Mouse (Mus musculus) midbrain, embryonic 14.5 days (tissue): ENCODE measurements at regions not wholly inside any gene's neighbourhood (a gene's known extent, or its start where the extent isn't known, plus 50 kb on each side); places are given as distances from the start of the nearest gene placed in this dataset.

Experiments used
- ATAC-seq: fragments of 200-750 bp; cut with Nextera tagmentation; 2 replicates; pipeline ENCODE4 v1.8.0; 2017; ENCODE audit warnings: moderate number of reproducible peaks, moderate library complexity; ENCODE audit not compliant: low FRiP score, low TSS enrichment
- DNase-seq: peaks from one replicate; pipeline ENCODE4 v3.0.0-alpha.2; 2015
- H3K27ac ChIP-seq: fragments of 300-500 bp; sonication (generic); replicated peaks from 2 replicates; pipeline ENCODE4 v1.5.1; 2014; ENCODE audit warnings: mild to moderate bottlenecking, low read depth, low read length, moderate library complexity
- H3K27me3 ChIP-seq: fragments of 300-500 bp; sonication (generic); 2 replicates; pipeline ENCODE4 v1.6.1; 2014; ENCODE audit warnings: low read length, control low read depth, mixed read lengths; ENCODE audit not compliant: control insufficient read depth, insufficient read depth
- H3K36me3 ChIP-seq: fragments of 300-500 bp; sonication (generic); 2 replicates; pipeline ENCODE4 v1.6.1; 2014; ENCODE audit warnings: low read length, control low read depth; ENCODE audit not compliant: control insufficient read depth, insufficient read depth
- H3K4me1 ChIP-seq: fragments of 300-500 bp; sonication (generic); 2 replicates; pipeline ENCODE4 v1.6.1; 2014; ENCODE audit warnings: mild to moderate bottlenecking, antibody characterized with exemption, low read length, control low read depth; ENCODE audit not compliant: control insufficient read depth, insufficient read depth
- H3K4me2 ChIP-seq: fragments of 300-500 bp; sonication (generic); 2 replicates; pipeline ENCODE4 v1.6.1; 2014; ENCODE audit warnings: mild to moderate bottlenecking, low read length, moderate library complexity
- H3K4me3 ChIP-seq: fragments of 300-500 bp; sonication (generic); replicated peaks from 2 replicates; pipeline ENCODE4 v1.5.1; 2014; ENCODE audit warnings: low read depth, low read length
- H3K9ac ChIP-seq: fragments of 300-500 bp; sonication (generic); replicated peaks from 2 replicates; pipeline ENCODE4 v1.6.1; 2014; ENCODE audit warnings: mild to moderate bottlenecking, low read length, moderate library complexity
- H3K9me3 ChIP-seq: fragments of 300-500 bp; sonication (generic); 2 replicates; pipeline ENCODE4 v1.6.1; 2016; ENCODE audit warnings: low read length, control low read depth, mixed read lengths; ENCODE audit not compliant: control insufficient read depth
- WGBS: fragments of 180-500 bp; shearing (Covaris S2); extraction: QIAGEN DNeasy Blood & Tissue Kit; methylation state at CpG from one replicate; pipeline ENCODE4 v1.1.7; 2014; 5-methylcytosine and 5-hydroxymethylcytosine counted together

DNA sequence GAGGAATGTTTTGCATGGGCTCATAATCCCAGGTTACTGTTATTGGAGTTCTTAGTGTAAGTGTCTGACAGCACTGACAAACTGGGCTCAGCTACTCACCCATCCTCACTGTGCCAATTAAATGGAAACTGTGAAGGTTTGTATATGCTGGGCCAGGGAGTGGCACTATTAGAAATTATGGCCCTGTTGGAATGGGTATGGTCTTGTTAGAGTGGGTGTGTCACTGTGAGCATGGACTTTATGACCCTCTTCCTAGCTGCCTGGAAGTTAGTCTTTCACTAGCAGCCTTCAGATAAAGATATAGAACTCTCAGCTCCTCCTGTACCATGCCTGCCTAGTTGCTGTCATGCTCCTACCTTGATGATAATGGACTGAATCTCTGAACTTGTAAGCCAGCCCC is 464.3 kb downstream of the Adam3 start:
- H3K9ac ChIP-seq: no peak overlapping the region
- no peak overlapping the region for H3K27ac ChIP-seq
- H3K4me2 ChIP-seq: no peak overlapping the region
- H3K4me3 ChIP-seq: no peak overlapping the region
- no peaks in the 10 kb centered on the region for H3K36me3 ChIP-seq
- ATAC-seq (no peak), DNase-seq (no peak)
- H3K9me3 ChIP-seq: no peaks in the 10 kb centered on the region
- H3K4me1 ChIP-seq: no peaks in the 10 kb centered on the region
- no peaks in the 10 kb centered on the region for H3K27me3 ChIP-seq

DNA sequence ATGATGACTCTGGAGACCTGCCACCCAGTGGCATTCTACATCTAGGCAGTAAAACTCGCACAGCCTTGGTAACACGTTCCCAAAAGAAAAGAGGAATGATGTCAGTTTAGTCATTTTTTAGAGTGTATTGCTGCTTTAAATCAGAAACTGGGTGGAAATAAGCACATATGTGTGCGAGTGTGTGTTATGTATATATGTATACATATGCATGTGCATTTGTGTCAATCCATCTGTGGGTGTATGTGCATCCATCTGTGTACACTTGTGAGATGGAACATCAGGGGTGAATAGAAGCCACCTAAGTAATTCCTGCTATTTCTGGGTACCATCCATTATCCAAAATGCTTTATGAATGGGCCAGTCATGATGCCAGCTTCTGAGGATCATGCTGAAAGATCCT is 467.0 kb downstream of the Adam3 start:
- no peak overlapping the region for H3K4me2 ChIP-seq
- H3K36me3 ChIP-seq: no peaks in the 10 kb centered on the region
- no peaks in the 10 kb centered on the region for H3K4me1 ChIP-seq
- H3K9ac ChIP-seq: no peak overlapping the region
- no peak for DNase-seq
- no peaks in the 10 kb centered on the region for H3K9me3 ChIP-seq
- ATAC-seq: no peak
- WGBS: 89% methylated on average over 3 of the region's 3 CpGs
- H3K4me3 ChIP-seq: no peak overlapping the region
- H3K27me3 ChIP-seq: no peaks in the 10 kb centered on the region
- no peak overlapping the region for H3K27ac ChIP-seq

DNA sequence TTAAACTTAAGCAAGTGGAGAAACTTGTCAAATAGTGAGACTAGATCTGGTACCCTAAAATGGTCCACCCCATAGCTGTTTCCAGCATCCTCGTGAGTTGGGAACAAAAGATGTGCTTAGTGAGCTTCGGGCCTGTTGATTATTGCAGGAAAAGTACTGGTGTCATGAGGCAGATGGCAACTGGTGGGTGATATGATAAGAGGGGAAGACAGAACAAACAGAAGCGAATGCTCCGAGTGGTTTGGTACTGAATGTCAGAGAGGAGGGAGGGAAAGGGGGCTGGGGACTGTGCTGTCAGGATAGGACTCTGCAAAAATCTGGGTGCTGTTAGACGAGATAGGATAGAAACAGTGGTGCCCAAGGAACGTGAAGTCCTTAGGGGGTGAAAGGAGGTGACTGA is 483.4 kb downstream of the Adam3 start:
- H3K4me2 ChIP-seq: no peak overlapping the region
- no peak overlapping the region for H3K27ac ChIP-seq
- H3K36me3 ChIP-seq: no peaks in the 10 kb centered on the region
- no peak for DNase-seq
- H3K4me3 ChIP-seq: no peak overlapping the region
- no peak overlapping the region for H3K9ac ChIP-seq
- no peak for ATAC-seq
- no peaks in the 10 kb centered on the region for H3K9me3 ChIP-seq
- no peaks in the 10 kb centered on the region for H3K4me1 ChIP-seq
- H3K27me3 ChIP-seq: no peaks in the 10 kb centered on the region
- WGBS: 81% methylated on average over 6 of the region's 6 CpGs

DNA sequence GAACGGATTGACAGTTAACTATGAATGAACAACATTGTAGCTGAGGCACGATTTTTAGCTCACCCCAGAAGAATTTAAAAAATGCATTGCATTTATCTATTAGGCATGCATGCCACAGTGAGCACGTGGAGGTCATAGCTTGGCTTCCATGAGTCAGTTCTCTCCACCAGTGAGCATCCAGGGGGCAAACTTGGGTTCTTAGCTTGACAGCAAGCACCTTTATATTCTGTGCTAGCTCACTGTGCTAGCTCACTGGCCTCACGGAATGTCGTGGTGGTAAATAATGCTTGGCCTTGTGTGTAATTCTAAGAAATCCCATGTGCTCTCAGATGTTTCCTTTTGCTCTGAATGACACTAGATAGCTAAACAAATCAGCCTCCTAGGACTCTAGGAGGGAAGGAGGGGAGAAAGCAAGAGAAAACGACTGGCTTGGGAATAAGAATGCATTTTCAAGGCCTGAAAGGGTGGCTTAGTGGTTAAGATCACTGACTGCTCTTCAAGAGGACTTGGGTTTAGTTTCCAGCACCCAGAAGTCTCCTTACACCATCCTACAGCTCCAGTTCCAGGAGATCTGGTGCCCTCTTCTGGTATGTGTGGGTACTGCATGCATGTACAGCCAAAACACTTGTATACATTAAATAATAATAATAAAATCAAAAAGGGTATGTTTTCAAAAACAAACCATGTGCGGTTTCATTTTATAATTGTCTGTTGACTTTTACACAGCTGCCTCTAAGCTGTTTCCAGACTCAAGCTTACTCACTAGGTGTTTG is 485.3 kb downstream of the Adam3 start:
- ATAC-seq (no peak), DNase-seq (no peak)
- Histone ChIP-seq H3K36me3 (no peaks in the 10 kb centered on the region), H3K9ac (no peak overlapping the region), H3K9me3 (no peaks in the 10 kb centered on the region), H3K4me3 (no peak overlapping the region), H3K4me1 (no peaks in the 10 kb centered on the region), H3K27me3 (no peaks in the 10 kb centered on the region), H3K27ac (no peak overlapping the region), H3K4me2 (no peak overlapping the region)
- 88% methylated on average over 7 of the region's 7 CpGs for WGBS

DNA sequence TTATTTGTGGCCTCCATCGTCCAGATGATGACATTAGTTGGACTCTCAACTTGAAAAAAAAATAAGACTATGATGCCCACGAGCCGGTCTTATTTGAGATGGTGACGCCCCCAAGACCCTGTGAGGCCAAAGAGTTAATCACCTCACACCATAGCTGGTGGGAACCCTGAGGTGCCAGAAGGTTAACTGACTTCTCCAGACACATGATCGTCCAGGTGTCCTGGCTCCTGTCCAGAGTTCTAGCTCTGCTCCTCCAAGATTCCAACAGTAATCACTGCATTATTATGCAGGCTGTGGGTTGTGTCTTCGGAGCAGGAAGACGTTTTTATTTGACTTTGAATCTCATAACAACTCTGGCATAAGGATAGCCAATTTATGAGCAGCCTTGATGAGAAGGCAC is 490.7 kb downstream of the Adam3 start:
- no peaks in the 10 kb centered on the region for H3K27me3 ChIP-seq
- H3K9ac ChIP-seq: no peak overlapping the region
- H3K4me3 ChIP-seq: no peak overlapping the region
- no peaks in the 10 kb centered on the region for H3K4me1 ChIP-seq
- ATAC-seq (no peak), DNase-seq (no peak)
- H3K36me3 ChIP-seq: no peaks in the 10 kb centered on the region
- 84% methylated on average over 7 of the region's 7 CpGs for WGBS
- H3K27ac ChIP-seq: no peak overlapping the region
- H3K9me3 ChIP-seq: no peaks in the 10 kb centered on the region
- H3K4me2 ChIP-seq: no peak overlapping the region

DNA sequence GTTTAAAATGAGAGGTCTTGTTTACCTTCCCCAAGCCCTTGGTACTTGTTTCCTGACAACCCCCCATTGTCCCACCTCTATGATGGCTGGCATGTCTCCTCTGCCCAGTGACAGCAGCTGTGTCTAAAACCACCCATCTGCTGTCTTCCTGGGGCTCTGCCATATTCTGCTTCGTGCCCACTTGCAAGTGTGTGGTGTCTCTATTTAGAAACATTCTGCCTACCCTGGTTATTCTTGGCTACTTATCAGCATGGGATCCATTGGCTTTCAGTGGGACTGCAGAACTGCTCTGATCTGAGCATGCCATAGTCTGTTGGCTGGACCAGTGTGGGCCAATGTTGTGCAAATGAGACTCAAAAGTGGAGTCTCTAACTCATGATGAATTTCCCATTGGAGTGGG is 497.5 kb downstream of the Adam3 start:
- no peaks in the 10 kb centered on the region for H3K27me3 ChIP-seq
- H3K36me3 ChIP-seq: no peaks in the 10 kb centered on the region
- ATAC-seq (no peak), DNase-seq (no peak)
- H3K9ac ChIP-seq: no peak overlapping the region
- no peak overlapping the region for H3K4me3 ChIP-seq
- H3K4me2 ChIP-seq: no peak overlapping the region
- H3K9me3 ChIP-seq: no peaks in the 10 kb centered on the region
- WGBS: 69% methylated on average over 1 of the region's 1 CpGs
- no peak overlapping the region for H3K27ac ChIP-seq
- H3K4me1 ChIP-seq: no peaks in the 10 kb centered on the region

DNA sequence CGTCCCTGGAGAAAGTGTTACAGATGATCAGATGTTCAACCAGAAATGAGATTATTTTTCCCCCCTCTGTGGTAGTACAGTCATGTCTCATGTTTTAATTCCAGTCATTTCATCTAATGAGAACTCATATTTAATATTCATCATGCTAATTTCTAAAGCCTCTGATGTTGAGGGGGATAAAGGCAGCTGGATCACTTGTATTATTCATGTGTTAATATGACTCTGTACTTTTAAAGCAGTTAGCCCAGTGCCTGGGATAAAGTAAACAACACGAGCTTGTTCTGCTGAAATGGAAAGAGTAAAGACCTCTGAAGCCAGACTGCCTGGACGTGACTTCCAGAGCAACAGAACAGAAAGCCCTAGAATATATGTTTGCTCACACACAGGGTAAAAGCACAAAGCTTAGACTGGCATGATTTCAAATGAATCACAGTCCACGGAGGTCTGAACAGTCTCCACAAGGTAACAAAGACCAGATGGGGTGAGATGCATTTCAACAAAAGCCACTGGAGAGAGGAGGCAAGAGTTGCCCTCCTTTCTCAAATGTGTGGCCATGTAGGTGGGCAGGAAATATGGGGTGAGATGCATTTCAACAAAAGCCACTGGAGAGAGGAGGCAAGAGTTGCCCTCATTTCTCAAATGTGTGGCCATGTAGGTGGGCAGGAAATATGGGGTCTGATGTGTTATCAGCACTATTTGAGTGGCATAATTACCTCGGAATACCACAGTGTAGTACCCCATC is 498.1 kb downstream of the Adam3 start:
- H3K27me3 ChIP-seq: no peaks in the 10 kb centered on the region
- no peaks in the 10 kb centered on the region for H3K9me3 ChIP-seq
- H3K4me3 ChIP-seq: no peak overlapping the region
- 60% methylated on average over 5 of the region's 5 CpGs for WGBS
- H3K9ac ChIP-seq: no peak overlapping the region
- H3K4me1 ChIP-seq: no peaks in the 10 kb centered on the region
- ATAC-seq (no peak), DNase-seq (peak; percentile 24)
- no peaks in the 10 kb centered on the region for H3K36me3 ChIP-seq
- H3K4me2 ChIP-seq: no peak overlapping the region
- no peak overlapping the region for H3K27ac ChIP-seq

DNA sequence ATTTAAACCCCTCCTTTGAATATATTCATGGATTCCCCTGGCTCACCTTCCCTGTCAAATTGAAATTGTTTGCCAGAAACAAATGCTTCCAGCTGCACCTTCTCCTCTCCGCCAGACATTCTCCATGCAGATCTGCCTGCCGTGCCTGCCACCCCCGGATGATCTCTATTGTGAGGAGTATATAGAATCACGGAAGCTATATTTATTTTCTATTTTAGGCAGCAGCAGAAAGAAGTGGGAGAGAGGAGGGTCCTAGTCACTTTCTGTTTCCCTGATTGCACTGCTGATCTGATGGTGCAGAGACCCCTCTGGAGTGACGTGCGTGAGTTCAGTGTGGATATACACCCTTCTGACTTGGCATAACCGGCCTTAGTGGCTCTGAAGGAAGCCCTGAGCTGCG is 505.4 kb downstream of the Adam3 start:
- no peak overlapping the region for H3K4me3 ChIP-seq
- 0 out of 2 replicates have a peak overlapping the region, but pooled peaks have one; percentile 0 for H3K27ac ChIP-seq
- WGBS: 65% methylated on average over 8 of the region's 8 CpGs
- no peaks in the 10 kb centered on the region for H3K4me1 ChIP-seq
- H3K4me2 ChIP-seq: no peak overlapping the region
- no peak overlapping the region for H3K9ac ChIP-seq
- H3K9me3 ChIP-seq: no peaks in the 10 kb centered on the region
- peak; percentile 22 for DNase-seq
- H3K27me3 ChIP-seq: no peaks in the 10 kb centered on the region
- ATAC-seq: no peak
- no peaks in the 10 kb centered on the region for H3K36me3 ChIP-seq

DNA sequence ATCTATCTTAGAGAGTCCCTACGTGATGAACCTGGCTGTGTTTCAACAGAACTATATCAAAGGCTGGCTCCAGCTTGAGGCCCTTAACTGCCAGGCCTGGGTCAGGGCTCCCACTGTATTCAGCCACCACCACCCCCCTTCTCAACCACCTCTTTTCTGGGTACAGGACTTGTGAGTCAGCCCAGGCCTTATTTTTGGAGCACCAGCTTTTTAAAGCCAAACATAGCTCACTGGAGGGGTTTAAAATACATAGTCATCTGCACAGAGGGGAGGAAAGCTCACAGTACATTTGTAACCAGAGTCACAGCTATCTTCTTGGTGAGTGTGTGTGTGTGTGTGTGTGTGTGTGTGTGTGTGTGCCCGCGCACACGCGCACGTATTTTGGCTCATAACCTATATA is 509.0 kb downstream of the Adam3 start:
- no peaks in the 10 kb centered on the region for H3K27me3 ChIP-seq
- no peaks in the 10 kb centered on the region for H3K4me1 ChIP-seq
- no peak for DNase-seq
- no peak overlapping the region for H3K9ac ChIP-seq
- no peaks in the 10 kb centered on the region for H3K9me3 ChIP-seq
- H3K4me2 ChIP-seq: no peak overlapping the region
- ATAC-seq: no peak
- no peaks in the 10 kb centered on the region for H3K36me3 ChIP-seq
- no peak overlapping the region for H3K27ac ChIP-seq
- WGBS: 94% methylated on average over 6 of the region's 6 CpGs
- no peak overlapping the region for H3K4me3 ChIP-seq
